Mouse (Mus musculus) limb, embryonic 13.5 days (tissue): Measurements from ENCODE around the gene Gpr4. TPM values are rescaled to one million over a fixed set of nuclear protein-coding genes. Genes with fewer than 3 reads are reported as not detected.
A peak's percentile ranks its signal among the peaks of the same experiment; 100 is the strongest.

Source experiments
- ATAC-seq: fragments of 200-750 bp; cut with Nextera tagmentation; 2 replicates; pipeline ENCODE4 v1.8.0; 2017; ENCODE audit warnings: low read depth, moderate number of reproducible peaks, moderate TSS enrichment; ENCODE audit not compliant: low FRiP score
- H3K27ac ChIP-seq: fragments of 300-500 bp; sonication (generic); 2 replicates; pipeline ENCODE4 v1.5.1; 2015; ENCODE audit warnings: inconsistent platforms, mild to moderate bottlenecking, moderate library complexity
- H3K27me3 ChIP-seq: fragments of 300-500 bp; sonication (generic); 2 replicates; pipeline ENCODE4 v1.6.1; 2015; ENCODE audit warnings: mild to moderate bottlenecking, inconsistent platforms
- H3K36me3 ChIP-seq: fragments of 300-500 bp; sonication (generic); 2 replicates; pipeline ENCODE4 v1.6.1; 2015; ENCODE audit warnings: inconsistent platforms, mild to moderate bottlenecking, moderate library complexity
- H3K4me1 ChIP-seq: fragments of 300-500 bp; sonication (generic); 2 replicates; pipeline ENCODE4 v1.6.1; 2015; ENCODE audit warnings: inconsistent platforms
- H3K4me2 ChIP-seq: fragments of 300-500 bp; sonication (generic); replicated peaks from 2 replicates; pipeline ENCODE4 v1.6.1; 2015; ENCODE audit warnings: inconsistent platforms, mild to moderate bottlenecking, moderate library complexity
- H3K4me3 ChIP-seq: fragments of 300-500 bp; sonication (generic); 2 replicates; pipeline ENCODE4 v1.5.1; 2015; ENCODE audit warnings: moderate library complexity, mild to moderate bottlenecking, inconsistent platforms
- H3K9ac ChIP-seq: fragments of 300-500 bp; sonication (generic); 2 replicates; pipeline ENCODE4 v1.6.1; 2015; ENCODE audit warnings: mild to moderate bottlenecking, inconsistent platforms
- H3K9me3 ChIP-seq: fragments of 300-500 bp; sonication (generic); 2 replicates; pipeline ENCODE4 v1.6.1; 2016; ENCODE audit warnings: inconsistent platforms
- WGBS: fragments of 180-500 bp; shearing (Covaris S2); methylation state at CpG from one replicate; pipeline ENCODE4 v1.1.7; 2015; 5-methylcytosine and 5-hydroxymethylcytosine counted together
- polyA plus RNA-seq: library from polyadenylated mRNA; unstranded; fragments of >200 nt; fragmentation: Nextera tagmentation; extraction: Ambion mirVana; gene quantifications from 2 replicates; pipeline ENCODE4 v1.2.1, GENCODE M21; 2015

Gpr4 gene
- polyA plus RNA-seq, 1 experiment from 2014 or later, result 6.2 TPM

- no peak for ATAC-seq
- Histone ChIP-seq H3K27me3 (no peaks in the 10 kb centered on the region), H3K4me3 (no peak overlapping the region), H3K36me3 (peaks cover 82% of the 10 kb centered on the region), H3K9ac (no peak overlapping the region), H3K4me2 (no peak overlapping the region), H3K4me1 (no peaks in the 10 kb centered on the region), H3K9me3 (peaks cover 6% of the 10 kb centered on the region; the same call in 1 of the 2 replicates), H3K27ac (no peak overlapping the region)
- WGBS, result 68% methylated on average over 6 of the region's 6 CpGs
Observed at GRCm38 (mm10) chr7:19196676-19197075, 15.7 kb upstream of the Gpr4 start.

- Histone ChIP-seq H3K27ac (no peak overlapping the region), H3K36me3 (peaks cover 83% of the 10 kb centered on the region), H3K9me3 (peaks cover 6% of the 10 kb centered on the region; the same call in 1 of the 2 replicates), H3K4me2 (no peak overlapping the region), H3K27me3 (no peaks in the 10 kb centered on the region), H3K4me3 (no peak overlapping the region), H3K4me1 (no peaks in the 10 kb centered on the region), H3K9ac (no peak overlapping the region)
- ATAC-seq, result no peak
- WGBS, result 41% methylated on average over 2 of the region's 2 CpGs
Observed at GRCm38 (mm10) chr7:19197985-19198384, 14.4 kb upstream of the Gpr4 start.

GRCm38 (mm10) chr7:19201660-19202059 lies 10.7 kb upstream of the Gpr4 start:
- WGBS, result 71% methylated on average over 14 of the region's 15 CpGs
- Histone ChIP-seq H3K4me3 (no peak overlapping the region), H3K27ac (no peak overlapping the region), H3K9me3 (no peaks in the 10 kb centered on the region), H3K4me2 (no peak overlapping the region), H3K27me3 (no peaks in the 10 kb centered on the region), H3K36me3 (peaks cover 78% of the 10 kb centered on the region), H3K4me1 (no peaks in the 10 kb centered on the region), H3K9ac (no peak overlapping the region)
- ATAC-seq, result no peak

- Histone ChIP-seq H3K9me3 (no peaks in the 10 kb centered on the region), H3K4me3 (no peak overlapping the region), H3K27ac (no peak overlapping the region), H3K36me3 (peaks cover 73% of the 10 kb centered on the region), H3K4me1 (no peaks in the 10 kb centered on the region), H3K27me3 (no peaks in the 10 kb centered on the region), H3K9ac (no peak overlapping the region), H3K4me2 (no peak overlapping the region)
- WGBS, result 59% methylated on average over 15 of the region's 15 CpGs
- ATAC-seq, result no peak
Observed at GRCm38 (mm10) chr7:19202065-19202850, 10.1 kb upstream of the Gpr4 start.

- ATAC-seq, result no peak
- WGBS, result 81% methylated on average over 13 of the region's 13 CpGs
- H3K4me1 ChIP-seq, result peaks cover 11% of the 10 kb centered on the region
- H3K9ac ChIP-seq, result no peak overlapping the region
- no peaks in the 10 kb centered on the region for H3K27me3 ChIP-seq
- H3K4me2 ChIP-seq, result no peak overlapping the region
- H3K36me3 ChIP-seq, result peaks cover 26% of the 10 kb centered on the region
- no peak overlapping the region for H3K27ac ChIP-seq
- H3K9me3 ChIP-seq, result no peaks in the 10 kb centered on the region; the same call in 1 of the 2 replicates
- H3K4me3 ChIP-seq, result no peak overlapping the region
Observed at GRCm38 (mm10) chr7:19208201-19208910, 4.0 kb upstream of the Gpr4 start.

- H3K27me3 ChIP-seq, result no peaks in the 10 kb centered on the region
- H3K9ac ChIP-seq, result no peak overlapping the region
- ATAC-seq, result no peak
- no peaks in the 10 kb centered on the region; the same call in 1 of the 2 replicates for H3K9me3 ChIP-seq
- H3K36me3 ChIP-seq, result peaks cover 21% of the 10 kb centered on the region
- H3K4me2 ChIP-seq, result no peak overlapping the region
- no peak overlapping the region for H3K4me3 ChIP-seq
- H3K27ac ChIP-seq, result no peak overlapping the region
- 52% methylated on average over 7 of the region's 7 CpGs for WGBS
- H3K4me1 ChIP-seq, result peaks cover 16% of the 10 kb centered on the region
Observed at GRCm38 (mm10) chr7:19208944-19209472, 3.3 kb upstream of the Gpr4 start.

- Histone ChIP-seq H3K4me3 (no peak overlapping the region), H3K9me3 (no peaks in the 10 kb centered on the region; the same call in 1 of the 2 replicates), H3K9ac (no peak overlapping the region), H3K4me1 (peaks cover 21% of the 10 kb centered on the region), H3K27ac (no peak overlapping the region), H3K27me3 (no peaks in the 10 kb centered on the region), H3K36me3 (peaks cover 16% of the 10 kb centered on the region), H3K4me2 (no peak overlapping the region)
- ATAC-seq, result no peak
- 81% methylated on average over 4 of the region's 4 CpGs for WGBS
Observed at GRCm38 (mm10) chr7:19209494-19209893, 2.8 kb upstream of the Gpr4 start.

- Histone ChIP-seq H3K27ac (no peak overlapping the region), H3K4me2 (no peak overlapping the region), H3K4me1 (peaks cover 26% of the 10 kb centered on the region), H3K9me3 (no peaks in the 10 kb centered on the region; the same call in 1 of the 2 replicates), H3K27me3 (no peaks in the 10 kb centered on the region), H3K36me3 (peaks cover 11% of the 10 kb centered on the region), H3K4me3 (no peak overlapping the region), H3K9ac (no peak overlapping the region)
- no peak for ATAC-seq
- 94% methylated on average over 5 of the region's 5 CpGs for WGBS
Observed at GRCm38 (mm10) chr7:19210010-19210409, 2.3 kb upstream of the Gpr4 start.

- 60% methylated on average over 5 of the region's 5 CpGs for WGBS
Observed at GRCm38 (mm10) chr7:19211041-19211675, 1.2 kb upstream of the Gpr4 start.

GRCm38 (mm10) chr7:19213385-19213784 lies 1.0 kb downstream of the Gpr4 start:
- peak overlapping the region; percentile 59 for H3K4me3 ChIP-seq
- H3K27ac ChIP-seq, result no peak overlapping the region; the same call in 1 of the 2 replicates
- no peak for ATAC-seq
- H3K27me3 ChIP-seq, result no peaks in the 10 kb centered on the region
- no peak overlapping the region for H3K9ac ChIP-seq
- H3K4me2 ChIP-seq, result peak overlapping the region; percentile 78
- no peaks in the 10 kb centered on the region for H3K36me3 ChIP-seq
- WGBS, result 59% methylated on average over 2 of the region's 2 CpGs
- H3K9me3 ChIP-seq, result no peaks in the 10 kb centered on the region; the same call in 1 of the 2 replicates
- H3K4me1 ChIP-seq, result peaks cover 53% of the 10 kb centered on the region

More at GRCm38 (mm10) chr7:19211041-19211675, 1.2 kb upstream of the Gpr4 start:
- ATAC-seq, result no peak
- no peaks in the 10 kb centered on the region for H3K27me3 ChIP-seq
- no peak overlapping the region for H3K27ac ChIP-seq
- no peaks in the 10 kb centered on the region; the same call in 1 of the 2 replicates for H3K36me3 ChIP-seq
- H3K9me3 ChIP-seq, result no peaks in the 10 kb centered on the region; the same call in 1 of the 2 replicates
- peaks cover 36% of the 10 kb centered on the region for H3K4me1 ChIP-seq
- no peak overlapping the region for H3K9ac ChIP-seq
- no peak overlapping the region for H3K4me3 ChIP-seq
- H3K4me2 ChIP-seq, result no peak overlapping the region

GRCm38 (mm10) chr7:19214369-19214768 lies 2.0 kb downstream of the Gpr4 start:
- peak overlapping the region; percentile 78 for H3K4me2 ChIP-seq
- WGBS, result 59% methylated on average over 7 of the region's 7 CpGs
- 0 out of 2 replicates have a peak overlapping the region, but pooled peaks have one; percentile 2 for H3K4me3 ChIP-seq

More at GRCm38 (mm10) chr7:19214369-19214768, 2.0 kb downstream of the Gpr4 start:
- Histone ChIP-seq H3K27me3 (no peaks in the 10 kb centered on the region), H3K36me3 (no peaks in the 10 kb centered on the region), H3K27ac (no peak overlapping the region; the same call in 1 of the 2 replicates), H3K4me1 (peaks cover 53% of the 10 kb centered on the region), H3K9ac (no peak overlapping the region), H3K9me3 (no peaks in the 10 kb centered on the region; the same call in 1 of the 2 replicates)
- no peak for ATAC-seq
